Mouse (Mus musculus): ENCODE results near the gene Znhit2. TPM values are rescaled to one million over a fixed set of nuclear protein-coding genes. Genes with fewer than 3 reads are reported as not detected.

Gene Znhit2
- 27.6 and 29.9 TPM in 2 replicates for polyA plus RNA-seq (2015; fragmentation: Nextera tagmentation; extraction: Ambion mirVana)

DNA sequence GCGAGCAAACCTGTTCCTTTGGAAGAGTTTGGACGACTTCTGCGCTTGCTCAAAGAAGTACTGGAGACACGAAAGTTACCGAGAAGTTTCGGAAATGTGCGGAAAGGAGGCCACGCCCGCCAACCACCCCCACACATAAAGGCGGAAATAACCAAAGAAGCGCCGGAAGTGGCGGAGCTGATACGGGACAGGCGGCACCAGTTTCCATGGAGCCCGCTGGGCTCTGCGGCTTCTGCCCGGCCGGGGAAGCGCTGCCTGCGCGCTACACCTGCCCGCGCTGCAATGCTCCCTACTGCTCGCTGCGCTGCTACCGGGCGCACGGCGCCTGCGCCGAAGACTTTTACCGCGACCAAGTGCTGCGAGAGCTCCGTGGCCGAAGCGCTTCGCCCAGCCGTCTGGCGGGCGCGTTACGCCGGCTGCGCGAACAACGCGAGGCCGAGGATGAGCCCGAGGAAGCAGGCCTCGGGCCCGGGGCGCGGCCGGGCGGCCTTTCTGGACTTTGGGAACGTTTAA is at the start of gene Znhit2:
Gene Znhit2, plus strand, starts transcription at position 172 of the 513 bp plus-strand sequence.
- peak within 1 kb of the TSS; percentile 98 for H3K4me2 ChIP-seq (ENCODE audit: low read depth, low read length)
- peaks cover 32% of the 10 kb centered on the region for H3K4me1 ChIP-seq (ENCODE audit: control insufficient read depth, insufficient read depth, low read length)
- peak within 1 kb of the TSS; percentile 95 for H3K27ac ChIP-seq (ENCODE audit: low read length)
- peak within 1 kb of the TSS; percentile 95 for H3K9ac ChIP-seq (ENCODE audit: low read depth, low read length)
- WGBS, result under 1% methylated on average over 58 of the region's 58 CpGs
- H3K27me3 ChIP-seq (replicated peaks; ENCODE audit: control insufficient read depth, insufficient read depth, low read length), result no peaks in the 10 kb centered on the region
- no peaks in the 10 kb centered on the region for H3K9me3 ChIP-seq (ENCODE audit: control insufficient read depth, low read length)
- H3K4me3 ChIP-seq (ENCODE audit: low read length), result peak within 1 kb of the TSS; percentile 95
- H3K36me3 ChIP-seq (ENCODE audit: control insufficient read depth, insufficient read depth, low read length), result no peaks in the 10 kb centered on the region
- ATAC-seq, result peak; percentile 71

DNA sequence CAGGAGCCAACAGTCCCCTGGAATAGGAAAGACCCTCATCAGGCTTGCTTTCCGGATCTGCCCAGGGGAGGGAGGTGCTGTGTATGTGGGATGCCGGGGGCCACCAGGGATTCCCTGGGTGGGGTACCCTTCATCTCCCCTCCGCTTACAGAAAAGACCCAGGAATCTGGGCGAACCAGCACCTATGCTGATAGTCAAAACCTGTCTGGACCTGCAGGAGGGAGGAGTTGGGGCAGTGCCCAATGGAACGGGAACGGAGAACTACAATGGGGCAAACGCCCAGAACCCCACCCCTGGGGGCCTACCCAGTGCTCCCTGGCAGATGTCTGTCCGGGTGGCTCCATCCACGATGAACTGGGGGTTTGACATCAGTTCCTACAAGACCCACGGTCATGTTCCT is 47.3 kb upstream of the Znhit2 start:
- Histone ChIP-seq H3K4me2 (ENCODE audit: low read depth, low read length) (no peak overlapping the region), H3K9ac (ENCODE audit: low read depth, low read length) (no peak overlapping the region), H3K36me3 (ENCODE audit: control insufficient read depth, insufficient read depth, low read length) (no peaks in the 10 kb centered on the region), H3K27ac (ENCODE audit: low read length) (no peak overlapping the region), H3K4me3 (ENCODE audit: low read length) (no peak overlapping the region), H3K27me3 (replicated peaks; ENCODE audit: control insufficient read depth, insufficient read depth, low read length) (no peaks in the 10 kb centered on the region), H3K9me3 (ENCODE audit: control insufficient read depth, low read length) (no peaks in the 10 kb centered on the region), H3K4me1 (ENCODE audit: control insufficient read depth, insufficient read depth, low read length) (peaks cover 13% of the 10 kb centered on the region)
- 87% methylated on average over 10 of the region's 10 CpGs for WGBS
- ATAC-seq, result no peak

DNA sequence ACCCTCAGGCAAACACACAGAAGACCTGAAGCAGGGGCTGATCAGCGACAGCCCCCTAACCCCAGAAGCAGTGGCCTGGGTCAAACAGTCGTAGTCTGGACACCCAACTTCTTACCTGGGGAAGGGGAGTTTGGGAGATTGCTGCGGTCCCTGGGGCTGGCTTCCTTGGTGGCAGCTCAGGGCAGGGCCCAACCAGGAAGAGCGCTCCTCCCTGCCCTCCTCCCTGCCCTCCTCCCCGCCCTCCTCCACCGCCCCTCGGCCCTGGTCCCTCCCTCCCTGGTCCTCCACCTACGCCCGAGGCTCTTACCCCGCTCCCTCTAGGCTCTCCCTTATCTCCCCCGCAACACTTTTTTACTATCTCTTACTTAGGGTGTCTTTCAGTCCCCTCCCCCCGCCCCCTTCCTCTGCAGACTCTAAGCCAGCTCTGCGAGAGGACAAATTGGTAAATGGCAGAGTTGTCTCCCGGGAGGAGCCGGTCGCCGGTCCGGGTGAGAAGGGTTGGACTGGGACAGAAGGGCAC is 45.9 kb upstream of the Znhit2 start:
- peak overlapping the region; percentile 92 for H3K4me2 ChIP-seq (ENCODE audit: low read depth, low read length)
- peak overlapping the region; percentile 34 for H3K27ac ChIP-seq (ENCODE audit: low read length)
- H3K9me3 ChIP-seq (ENCODE audit: control insufficient read depth, low read length), result no peaks in the 10 kb centered on the region
- 2% methylated on average over 18 of the region's 18 CpGs for WGBS
- no peaks in the 10 kb centered on the region for H3K27me3 ChIP-seq (replicated peaks; ENCODE audit: control insufficient read depth, insufficient read depth, low read length)
- H3K9ac ChIP-seq (ENCODE audit: low read depth, low read length), result peak overlapping the region; percentile 78
- ATAC-seq, result peak; percentile 92
- peak overlapping the region; percentile 64 for H3K4me3 ChIP-seq (ENCODE audit: low read length)
- peaks cover 13% of the 10 kb centered on the region for H3K4me1 ChIP-seq (ENCODE audit: control insufficient read depth, insufficient read depth, low read length)
- H3K36me3 ChIP-seq (ENCODE audit: control insufficient read depth, insufficient read depth, low read length), result no peaks in the 10 kb centered on the region

DNA sequence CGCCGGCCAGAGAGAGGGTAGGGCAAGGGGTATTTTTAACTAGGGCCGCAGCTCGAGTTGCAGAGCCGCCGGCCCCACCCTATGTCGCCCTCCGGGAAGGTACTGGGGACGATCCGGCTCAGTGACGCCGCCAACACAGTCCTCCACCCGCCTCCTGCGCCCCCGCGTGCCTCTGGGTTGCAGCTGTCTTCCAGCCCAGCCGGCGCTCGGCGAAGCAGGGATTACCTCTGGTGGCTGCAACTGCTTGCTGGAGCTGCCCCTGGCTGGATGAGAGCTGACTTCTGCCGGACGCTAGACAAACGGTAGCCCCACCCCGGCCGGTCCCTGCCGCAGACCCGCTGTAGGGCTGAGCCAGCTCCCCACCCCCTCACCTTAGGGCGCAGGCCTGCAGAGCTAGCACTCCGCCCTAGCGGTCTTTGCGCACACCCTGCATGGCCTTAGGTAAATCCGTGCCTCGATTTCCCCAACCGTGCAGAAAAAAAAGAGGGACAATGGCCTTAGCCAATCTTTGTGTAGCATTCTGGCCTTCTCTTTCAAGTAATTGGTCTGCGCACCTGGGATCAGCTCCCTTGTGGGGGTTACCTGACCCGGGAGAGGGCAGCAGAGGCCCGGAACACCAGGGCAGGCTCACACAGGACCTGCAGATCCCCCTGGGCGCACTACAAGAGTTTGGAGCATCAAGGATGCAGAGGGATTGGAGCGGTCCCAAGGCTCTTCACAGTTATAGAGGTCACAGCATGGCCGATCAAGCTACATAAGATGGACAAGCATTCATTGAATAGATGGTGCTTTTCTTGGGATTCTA is 45.3 kb upstream of the Znhit2 start, which contains the start of gene Capn1:
Gene Capn1, minus strand, starts transcription at position 387 of the 805 bp plus-strand sequence.
- no peaks in the 10 kb centered on the region for H3K9me3 ChIP-seq (ENCODE audit: control insufficient read depth, low read length)
- WGBS, result 3% methylated on average over 38 of the region's 40 CpGs
- ATAC-seq, result peak; percentile 83
- peak within 1 kb of the TSS; percentile 78 for H3K9ac ChIP-seq (ENCODE audit: low read depth, low read length)
- no peaks in the 10 kb centered on the region for H3K36me3 ChIP-seq (ENCODE audit: control insufficient read depth, insufficient read depth, low read length)
- H3K27me3 ChIP-seq (replicated peaks; ENCODE audit: control insufficient read depth, insufficient read depth, low read length), result no peaks in the 10 kb centered on the region
- H3K4me2 ChIP-seq (ENCODE audit: low read depth, low read length), result peak within 1 kb of the TSS; percentile 92
- peaks cover 13% of the 10 kb centered on the region for H3K4me1 ChIP-seq (ENCODE audit: control insufficient read depth, insufficient read depth, low read length)
- peak within 1 kb of the TSS; percentile 34 for H3K27ac ChIP-seq (ENCODE audit: low read length)
- H3K4me3 ChIP-seq (ENCODE audit: low read length), result peak within 1 kb of the TSS; percentile 64

DNA sequence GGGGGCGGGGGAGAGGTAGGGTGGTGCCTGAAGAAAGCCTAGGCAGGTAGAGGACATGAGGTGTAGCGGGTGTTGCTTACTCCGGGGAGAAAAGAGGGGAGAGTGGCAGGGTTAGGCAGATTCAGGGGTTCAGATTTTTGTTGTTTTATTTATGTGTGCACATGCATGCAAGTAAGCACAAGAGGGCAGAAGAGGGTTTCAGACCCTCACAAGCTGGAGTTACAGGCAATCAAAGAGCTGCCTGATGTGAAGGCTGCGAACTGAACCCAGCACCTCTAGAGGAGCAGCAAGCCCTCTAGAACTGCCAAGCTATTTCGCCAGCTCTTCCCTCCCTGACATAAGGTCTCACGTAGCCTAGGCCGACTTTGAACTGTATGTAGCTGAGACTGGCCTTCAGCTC is 44.5 kb upstream of the Znhit2 start:
- Histone ChIP-seq H3K4me2 (ENCODE audit: low read depth, low read length) (peak overlapping the region; percentile 92; the same call in 1 of the 2 replicates), H3K27me3 (replicated peaks; ENCODE audit: control insufficient read depth, insufficient read depth, low read length) (no peaks in the 10 kb centered on the region), H3K4me1 (ENCODE audit: control insufficient read depth, insufficient read depth, low read length) (peaks cover 13% of the 10 kb centered on the region), H3K9me3 (ENCODE audit: control insufficient read depth, low read length) (no peaks in the 10 kb centered on the region), H3K4me3 (ENCODE audit: low read length) (no peak overlapping the region), H3K36me3 (ENCODE audit: control insufficient read depth, insufficient read depth, low read length) (no peaks in the 10 kb centered on the region), H3K27ac (ENCODE audit: low read length) (no peak overlapping the region), H3K9ac (ENCODE audit: low read depth, low read length) (no peak overlapping the region; the same call in 1 of the 2 replicates)
- ATAC-seq, result no peak
- WGBS, result 56% methylated on average over 7 of the region's 7 CpGs

DNA sequence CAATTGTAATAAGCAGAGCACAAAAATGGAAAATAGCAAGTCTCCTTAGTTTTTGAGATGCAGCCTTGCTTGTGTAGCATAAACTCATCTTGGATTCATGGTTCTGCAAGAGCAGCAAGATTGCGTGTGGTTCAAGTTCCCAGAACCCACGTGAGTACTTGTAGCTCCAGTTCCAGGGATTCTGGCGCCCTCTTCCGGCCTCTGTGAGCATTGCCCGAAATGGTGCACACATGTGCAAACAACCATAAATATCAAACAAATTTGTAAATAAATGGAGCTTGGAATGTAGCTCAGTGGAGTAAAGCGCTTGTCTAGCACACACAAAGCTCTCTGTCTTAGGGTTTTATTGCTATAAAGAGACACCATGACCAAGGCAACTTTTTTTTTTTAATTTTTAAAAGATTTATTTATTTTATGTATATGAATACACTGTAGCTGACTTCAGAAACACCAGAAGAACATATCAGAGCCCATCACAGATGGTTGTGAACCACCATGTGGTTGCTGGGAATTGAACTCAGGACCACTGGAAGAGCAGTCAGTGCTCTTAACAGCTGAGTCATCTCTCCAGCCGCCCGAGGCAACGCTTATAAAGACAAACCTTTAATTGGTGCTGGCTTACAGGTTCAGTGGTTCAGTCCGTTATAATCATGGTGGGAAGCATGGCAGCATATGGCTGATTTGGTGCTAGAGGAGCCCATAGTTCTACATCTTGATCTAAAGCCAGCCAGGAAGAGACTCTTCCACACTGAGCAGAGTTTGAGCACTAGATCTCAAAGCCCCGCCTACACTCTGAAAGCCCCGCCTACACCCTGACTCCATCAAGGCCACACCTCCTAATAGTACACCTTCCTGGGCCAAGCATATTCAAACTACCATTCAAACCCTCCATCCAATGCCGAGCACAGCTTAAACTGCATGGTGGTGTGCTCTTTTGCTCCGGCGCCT is 42.6 kb upstream of the Znhit2 start:
- H3K27ac ChIP-seq (ENCODE audit: low read length), result no peak overlapping the region
- WGBS, result 30% methylated on average over 15 of the region's 15 CpGs
- no peaks in the 10 kb centered on the region for H3K9me3 ChIP-seq (ENCODE audit: control insufficient read depth, low read length)
- 0 out of 2 replicates have a peak, but pooled peaks have one; percentile 21 for ATAC-seq
- H3K27me3 ChIP-seq (replicated peaks; ENCODE audit: control insufficient read depth, insufficient read depth, low read length), result no peaks in the 10 kb centered on the region
- no peaks in the 10 kb centered on the region for H3K36me3 ChIP-seq (ENCODE audit: control insufficient read depth, insufficient read depth, low read length)
- no peak overlapping the region for H3K4me3 ChIP-seq (ENCODE audit: low read length)
- no peak overlapping the region for H3K4me2 ChIP-seq (ENCODE audit: low read depth, low read length)
- no peak overlapping the region for H3K9ac ChIP-seq (ENCODE audit: low read depth, low read length)
- peaks cover 13% of the 10 kb centered on the region for H3K4me1 ChIP-seq (ENCODE audit: control insufficient read depth, insufficient read depth, low read length)

DNA sequence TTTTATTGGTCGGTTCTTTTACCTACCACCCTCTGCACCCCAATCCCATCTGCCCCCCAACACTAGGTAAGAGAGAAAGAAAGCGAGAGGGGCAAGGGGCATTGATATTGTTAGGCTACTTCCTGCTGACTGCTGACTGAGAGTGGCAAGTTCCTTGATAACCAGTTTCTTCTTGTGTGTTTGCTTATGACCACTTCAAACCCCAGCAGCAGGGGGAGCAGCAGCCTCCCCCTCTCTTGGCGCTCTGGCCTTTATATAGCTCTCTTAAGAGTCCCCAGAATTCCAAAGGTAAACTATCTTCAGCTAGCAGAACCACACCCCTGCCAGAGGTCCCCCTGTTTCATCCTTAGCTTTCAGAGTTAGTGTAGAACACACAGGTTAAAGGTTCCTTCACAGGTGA is 40.7 kb upstream of the Znhit2 start:
- no peak overlapping the region for H3K4me3 ChIP-seq (ENCODE audit: low read length)
- H3K4me2 ChIP-seq (ENCODE audit: low read depth, low read length), result no peak overlapping the region
- H3K36me3 ChIP-seq (ENCODE audit: control insufficient read depth, insufficient read depth, low read length), result no peaks in the 10 kb centered on the region
- H3K9ac ChIP-seq (ENCODE audit: low read depth, low read length), result peak overlapping the region; percentile 25; the same call in 1 of the 2 replicates
- 38% methylated on average over 3 of the region's 3 CpGs for whole genome bisulfite sequencing
- no peak overlapping the region for H3K27ac ChIP-seq (ENCODE audit: low read length)
- ATAC-seq, result no peak; the same call in 1 of the 2 replicates
- H3K9me3 ChIP-seq (ENCODE audit: control insufficient read depth, low read length), result no peaks in the 10 kb centered on the region
- no peaks in the 10 kb centered on the region for H3K27me3 ChIP-seq (replicated peaks; ENCODE audit: control insufficient read depth, insufficient read depth, low read length)
- peaks cover 11% of the 10 kb centered on the region for H3K4me1 ChIP-seq (ENCODE audit: control insufficient read depth, insufficient read depth, low read length)

DNA sequence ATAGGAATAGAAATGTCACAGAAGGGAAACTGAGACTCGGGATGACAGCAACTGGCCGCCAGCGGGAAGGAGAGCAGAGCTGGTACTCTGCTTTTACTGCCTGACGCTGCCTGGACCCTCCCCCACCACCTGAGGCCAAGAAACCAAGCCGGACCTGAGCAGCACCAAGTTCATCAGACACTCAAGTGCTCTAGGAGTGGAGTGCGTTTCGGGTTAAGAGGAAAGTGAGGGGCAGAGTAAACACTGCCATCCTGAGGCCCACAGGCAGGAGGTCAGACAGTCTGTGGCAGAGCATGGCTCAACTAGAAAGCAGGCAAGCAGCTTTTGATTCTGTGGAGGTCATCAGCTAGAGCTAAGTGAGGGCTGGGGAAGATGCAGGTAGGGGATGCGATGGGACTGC is 37.9 kb upstream of the Znhit2 start:
- no peaks in the 10 kb centered on the region for H3K4me1 ChIP-seq (ENCODE audit: control insufficient read depth, insufficient read depth, low read length)
- H3K4me3 ChIP-seq (ENCODE audit: low read length), result no peak overlapping the region
- no peak overlapping the region for H3K9ac ChIP-seq (ENCODE audit: low read depth, low read length)
- no peak overlapping the region for H3K27ac ChIP-seq (ENCODE audit: low read length)
- no peaks in the 10 kb centered on the region for H3K27me3 ChIP-seq (replicated peaks; ENCODE audit: control insufficient read depth, insufficient read depth, low read length)
- ATAC-seq, result no peak
- WGBS, result 63% methylated on average over 8 of the region's 8 CpGs
- H3K4me2 ChIP-seq (ENCODE audit: low read depth, low read length), result no peak overlapping the region
- no peaks in the 10 kb centered on the region for H3K9me3 ChIP-seq (ENCODE audit: control insufficient read depth, low read length)
- no peaks in the 10 kb centered on the region for H3K36me3 ChIP-seq (ENCODE audit: control insufficient read depth, insufficient read depth, low read length)

GRCm38 (mm10) chr19:6023930-6024329 is 37.1 kb upstream of the Znhit2 start:
- ATAC-seq, result no peak
- 85% methylated on average over 7 of the region's 7 CpGs for whole genome bisulfite sequencing

More at GRCm38 (mm10) chr19:6023930-6024329, 37.1 kb upstream of the Znhit2 start:
- H3K27me3 ChIP-seq (replicated peaks; ENCODE audit: control insufficient read depth, insufficient read depth, low read length), result no peaks in the 10 kb centered on the region
- no peak overlapping the region for H3K27ac ChIP-seq (ENCODE audit: low read length)
- H3K9ac ChIP-seq (ENCODE audit: low read depth, low read length), result no peak overlapping the region
- H3K4me3 ChIP-seq (ENCODE audit: low read length), result no peak overlapping the region
- no peaks in the 10 kb centered on the region for H3K4me1 ChIP-seq (ENCODE audit: control insufficient read depth, insufficient read depth, low read length)
- H3K9me3 ChIP-seq (ENCODE audit: control insufficient read depth, low read length), result no peaks in the 10 kb centered on the region
- no peaks in the 10 kb centered on the region for H3K36me3 ChIP-seq (ENCODE audit: control insufficient read depth, insufficient read depth, low read length)
- no peak overlapping the region for H3K4me2 ChIP-seq (ENCODE audit: low read depth, low read length)
